Mouse (Mus musculus) cortical plate, adult 2 months (tissue): ENCODE data around the gene Sms.

ENCODE experiments used
- CTCF ChIP-seq: fragments of 200-500 bp; IDR thresholded peaks from 2 replicates; pipeline ENCODE4 v1.5.1; 2011; ENCODE audit warnings: mild to moderate bottlenecking, control low read depth, low read length; ENCODE audit not compliant: insufficient read depth; ENCODE audit errors: extremely low read depth
- POLR2A ChIP-seq: fragments of 200-500 bp; IDR thresholded peaks from 2 replicates; pipeline ENCODE4 v1.6.1; 2011; ENCODE audit warnings: mild to moderate bottlenecking, low read length, control low read depth; ENCODE audit not compliant: insufficient read depth; ENCODE audit errors: extremely low read depth

- no peak for TF ChIP-seq CTCF
- no peak for TF ChIP-seq POLR2A
Observed at GRCm38 (mm10) chrX:157404919-157405318, 87.2 kb downstream of the Sms start.
